Mouse (Mus musculus): ENCODE measurements at regions not wholly inside any gene's neighbourhood (a gene's known extent, or its start where the extent isn't known, plus 50 kb on each side); places are given as distances from the start of the nearest gene placed in this dataset.

GRCm38 (mm10) chr15:64434502-64434901 lies 374.2 kb upstream of the Fam49b start:
- H3K36me3 ChIP-seq (ENCODE audit: control insufficient read depth, insufficient read depth) = no peaks in the 10 kb centered on the region
- H3K9ac ChIP-seq (replicated peaks; ENCODE audit: low read depth, low read length) = no peak overlapping the region
- 0% methylated on average over 3 of the region's 3 CpGs for WGBS
- peak; percentile 88 for ATAC-seq
- no peak overlapping the region for H3K4me3 ChIP-seq (replicated peaks; ENCODE audit: low read length)
- no peaks in the 10 kb centered on the region for H3K27me3 ChIP-seq (replicated peaks; ENCODE audit: control insufficient read depth, insufficient read depth, low read length)
- H3K4me2 ChIP-seq (ENCODE audit: low read length) = no peak overlapping the region
- H3K9me3 ChIP-seq (ENCODE audit: control insufficient read depth, low read length) = no peaks in the 10 kb centered on the region
- H3K27ac ChIP-seq (ENCODE audit: low read length) = no peak overlapping the region
- peaks cover 8% of the 10 kb centered on the region for H3K4me1 ChIP-seq (replicated peaks; ENCODE audit: control insufficient read depth, insufficient read depth, low read length)

GRCm38 (mm10) chr15:64434908-64435307 lies 374.6 kb upstream of the Fam49b start:
- peaks cover 5% of the 10 kb centered on the region for H3K4me1 ChIP-seq (replicated peaks; ENCODE audit: control insufficient read depth, insufficient read depth, low read length)
- H3K4me2 ChIP-seq (ENCODE audit: low read length) = no peak overlapping the region
- H3K36me3 ChIP-seq (ENCODE audit: control insufficient read depth, insufficient read depth) = no peaks in the 10 kb centered on the region
- WGBS = 96% methylated on average over 2 of the region's 2 CpGs
- H3K9me3 ChIP-seq (ENCODE audit: control insufficient read depth, low read length) = no peaks in the 10 kb centered on the region
- H3K27me3 ChIP-seq (replicated peaks; ENCODE audit: control insufficient read depth, insufficient read depth, low read length) = no peaks in the 10 kb centered on the region
- peak; percentile 31; the same call in 1 of the 2 replicates for ATAC-seq
- no peak overlapping the region for H3K4me3 ChIP-seq (replicated peaks; ENCODE audit: low read length)
- no peak overlapping the region for H3K27ac ChIP-seq (ENCODE audit: low read length)
- no peak overlapping the region for H3K9ac ChIP-seq (replicated peaks; ENCODE audit: low read depth, low read length)

GRCm38 (mm10) chr15:64445076-64445475 lies 372.4 kb upstream of the Gm21798 start:
- Histone ChIP-seq H3K9me3 (ENCODE audit: control insufficient read depth, low read length) (no peaks in the 10 kb centered on the region), H3K27ac (ENCODE audit: low read length) (no peak overlapping the region), H3K36me3 (ENCODE audit: control insufficient read depth, insufficient read depth) (no peaks in the 10 kb centered on the region), H3K9ac (replicated peaks; ENCODE audit: low read depth, low read length) (no peak overlapping the region), H3K4me1 (replicated peaks; ENCODE audit: control insufficient read depth, insufficient read depth, low read length) (peaks cover 21% of the 10 kb centered on the region), H3K4me2 (ENCODE audit: low read length) (no peak overlapping the region), H3K4me3 (replicated peaks; ENCODE audit: low read length) (no peak overlapping the region), H3K27me3 (replicated peaks; ENCODE audit: control insufficient read depth, insufficient read depth, low read length) (no peaks in the 10 kb centered on the region)
- WGBS = 11% methylated on average over 4 of the region's 4 CpGs
- ATAC-seq = peak; percentile 83

GRCm38 (mm10) chr15:64446411-64447072 lies 371.0 kb upstream of the Gm21798 start:
- no peak overlapping the region for H3K27ac ChIP-seq (ENCODE audit: low read length)
- H3K27me3 ChIP-seq (replicated peaks; ENCODE audit: control insufficient read depth, insufficient read depth, low read length) = no peaks in the 10 kb centered on the region
- peaks cover 21% of the 10 kb centered on the region for H3K4me1 ChIP-seq (replicated peaks; ENCODE audit: control insufficient read depth, insufficient read depth, low read length)
- H3K9ac ChIP-seq (replicated peaks; ENCODE audit: low read depth, low read length) = no peak overlapping the region
- no peak overlapping the region for H3K4me3 ChIP-seq (replicated peaks; ENCODE audit: low read length)
- H3K9me3 ChIP-seq (ENCODE audit: control insufficient read depth, low read length) = no peaks in the 10 kb centered on the region
- ATAC-seq = peak; percentile 74
- WGBS = 42% methylated on average over 9 of the region's 9 CpGs
- no peaks in the 10 kb centered on the region for H3K36me3 ChIP-seq (ENCODE audit: control insufficient read depth, insufficient read depth)
- no peak overlapping the region for H3K4me2 ChIP-seq (ENCODE audit: low read length)

- Histone ChIP-seq H3K4me2 (ENCODE audit: low read length) (no peak overlapping the region), H3K9ac (replicated peaks; ENCODE audit: low read depth, low read length) (no peak overlapping the region), H3K27ac (ENCODE audit: low read length) (no peak overlapping the region), H3K4me3 (replicated peaks; ENCODE audit: low read length) (no peak overlapping the region), H3K4me1 (replicated peaks; ENCODE audit: control insufficient read depth, insufficient read depth, low read length) (peaks cover 21% of the 10 kb centered on the region), H3K9me3 (ENCODE audit: control insufficient read depth, low read length) (no peaks in the 10 kb centered on the region), H3K36me3 (ENCODE audit: control insufficient read depth, insufficient read depth) (no peaks in the 10 kb centered on the region), H3K27me3 (replicated peaks; ENCODE audit: control insufficient read depth, insufficient read depth, low read length) (no peaks in the 10 kb centered on the region)
- 82% methylated on average over 5 of the region's 5 CpGs for WGBS
- ATAC-seq = no peak
These were observed 370.1 kb upstream of the Gm21798 start for GRCm38 (mm10) chr15:64447239-64447952.

- H3K36me3 ChIP-seq (ENCODE audit: control insufficient read depth, insufficient read depth) = no peaks in the 10 kb centered on the region
- H3K9ac ChIP-seq (replicated peaks; ENCODE audit: low read depth, low read length) = no peak overlapping the region
- peak; percentile 60 for ATAC-seq
- 53% methylated on average over 7 of the region's 7 CpGs for WGBS
- no peak overlapping the region for H3K4me3 ChIP-seq (replicated peaks; ENCODE audit: low read length)
- H3K27me3 ChIP-seq (replicated peaks; ENCODE audit: control insufficient read depth, insufficient read depth, low read length) = no peaks in the 10 kb centered on the region
- H3K27ac ChIP-seq (ENCODE audit: low read length) = 0 out of 2 replicates have a peak overlapping the region, but pooled peaks have one; percentile 14
- H3K9me3 ChIP-seq (ENCODE audit: control insufficient read depth, low read length) = no peaks in the 10 kb centered on the region
- peaks cover 21% of the 10 kb centered on the region for H3K4me1 ChIP-seq (replicated peaks; ENCODE audit: control insufficient read depth, insufficient read depth, low read length)
- no peak overlapping the region for H3K4me2 ChIP-seq (ENCODE audit: low read length)
These were observed 368.8 kb upstream of the Gm21798 start for GRCm38 (mm10) chr15:64448581-64449140.

- Histone ChIP-seq H3K4me1 (replicated peaks; ENCODE audit: control insufficient read depth, insufficient read depth, low read length) (no peaks in the 10 kb centered on the region), H3K27ac (ENCODE audit: low read length) (no peak overlapping the region), H3K4me3 (replicated peaks; ENCODE audit: low read length) (no peak overlapping the region), H3K4me2 (ENCODE audit: low read length) (no peak overlapping the region), H3K36me3 (ENCODE audit: control insufficient read depth, insufficient read depth) (no peaks in the 10 kb centered on the region), H3K9me3 (ENCODE audit: control insufficient read depth, low read length) (no peaks in the 10 kb centered on the region), H3K9ac (replicated peaks; ENCODE audit: low read depth, low read length) (no peak overlapping the region), H3K27me3 (replicated peaks; ENCODE audit: control insufficient read depth, insufficient read depth, low read length) (no peaks in the 10 kb centered on the region)
- ATAC-seq = no peak
- WGBS = 97% methylated on average over 1 of the region's 1 CpGs
These were observed 346.8 kb upstream of the Gm21798 start for GRCm38 (mm10) chr15:64470743-64471142.

- no peak for ATAC-seq
- H3K4me1 ChIP-seq (replicated peaks; ENCODE audit: control insufficient read depth, insufficient read depth, low read length) = no peaks in the 10 kb centered on the region
- 78% methylated on average over 2 of the region's 2 CpGs for WGBS
These were observed 345.9 kb upstream of the Gm21798 start for GRCm38 (mm10) chr15:64471597-64471996.

GRCm38 (mm10) chr15:64474236-64474635 lies 343.3 kb upstream of the Gm21798 start:
- WGBS = 100% methylated on average over 1 of the region's 1 CpGs
- no peak for ATAC-seq

More at GRCm38 (mm10) chr15:64471597-64471996, 345.9 kb upstream of the Gm21798 start:
- Histone ChIP-seq H3K27me3 (replicated peaks; ENCODE audit: control insufficient read depth, insufficient read depth, low read length) (no peaks in the 10 kb centered on the region), H3K4me2 (ENCODE audit: low read length) (no peak overlapping the region), H3K4me3 (replicated peaks; ENCODE audit: low read length) (no peak overlapping the region), H3K27ac (ENCODE audit: low read length) (no peak overlapping the region), H3K9ac (replicated peaks; ENCODE audit: low read depth, low read length) (no peak overlapping the region), H3K9me3 (ENCODE audit: control insufficient read depth, low read length) (no peaks in the 10 kb centered on the region), H3K36me3 (ENCODE audit: control insufficient read depth, insufficient read depth) (no peaks in the 10 kb centered on the region)

More at GRCm38 (mm10) chr15:64474236-64474635, 343.3 kb upstream of the Gm21798 start:
- Histone ChIP-seq H3K27me3 (replicated peaks; ENCODE audit: control insufficient read depth, insufficient read depth, low read length) (no peaks in the 10 kb centered on the region), H3K4me1 (replicated peaks; ENCODE audit: control insufficient read depth, insufficient read depth, low read length) (no peaks in the 10 kb centered on the region), H3K4me3 (replicated peaks; ENCODE audit: low read length) (no peak overlapping the region), H3K4me2 (ENCODE audit: low read length) (no peak overlapping the region), H3K27ac (ENCODE audit: low read length) (no peak overlapping the region), H3K9ac (replicated peaks; ENCODE audit: low read depth, low read length) (no peak overlapping the region), H3K36me3 (ENCODE audit: control insufficient read depth, insufficient read depth) (no peaks in the 10 kb centered on the region), H3K9me3 (ENCODE audit: control insufficient read depth, low read length) (no peaks in the 10 kb centered on the region)

All from forebrain, embryonic 16.5 days (tissue).